Mouse (Mus musculus): ENCODE results near the gene Zfp366. TPM values are rescaled to one million over a fixed set of nuclear protein-coding genes. Genes with fewer than 3 reads are reported as not detected.
A peak's percentile ranks its signal among the peaks of the same experiment; 100 is the strongest.
"Not testable (repeated sequence)": the region's sequence is repeated elsewhere in the genome, so short reads cannot be mapped to it uniquely, and the experiment has no call there.

Gene Zfp366
- total RNA-seq (2021): 1 to 10 TPM; 4.8 to 6.9 TPM
- long read RNA-seq, experiment 1, partial matches to known transcripts: 0 of 2 reads
- long read RNA-seq, experiment 1, other reads (novel, unspliced or antisense): 2 of 2 reads
- long read RNA-seq, experiment 2: 0 reads

GRCm38 (mm10) chr13:99184155-99184886 is at the start of gene Zfp366:
Gene Zfp366, plus strand, starts transcription at chr13:99184823.
- no peak for DNase-seq (ENCODE audit: low spot score in 2 of 2)

GRCm38 (mm10) chr13:99138351-99139255 is 46.0 kb upstream of the Zfp366 start:
- DNase-seq (ENCODE audit: low spot score in 2 of 2): no peak

- DNase-seq (ENCODE audit: low spot score in 2 of 2): no peak
These were observed 38.2 kb upstream of the Zfp366 start for GRCm38 (mm10) chr13:99146355-99146871.

- no peak for DNase-seq (ENCODE audit: low spot score in 2 of 2)
These were observed 36.9 kb upstream of the Zfp366 start for GRCm38 (mm10) chr13:99147645-99148111.

GRCm38 (mm10) chr13:99149551-99150305 is 34.9 kb upstream of the Zfp366 start:
- DNase-seq (ENCODE audit: low spot score in 2 of 2): no peak

- no peak for DNase-seq (ENCODE audit: low spot score in 2 of 2)
These were observed 34.0 kb upstream of the Zfp366 start for GRCm38 (mm10) chr13:99150626-99151025.

GRCm38 (mm10) chr13:99151121-99151520 is 33.5 kb upstream of the Zfp366 start:
- DNase-seq (ENCODE audit: low spot score in 2 of 2): no peak

GRCm38 (mm10) chr13:99152305-99152930 is 32.2 kb upstream of the Zfp366 start:
- no peak for DNase-seq (ENCODE audit: low spot score in 2 of 2)

GRCm38 (mm10) chr13:99157709-99158108 is 26.9 kb upstream of the Zfp366 start:
- no peak for DNase-seq (ENCODE audit: low spot score in 2 of 2)

- no peak for DNase-seq (ENCODE audit: low spot score in 2 of 2)
These were observed 25.9 kb upstream of the Zfp366 start for GRCm38 (mm10) chr13:99158773-99159172.

GRCm38 (mm10) chr13:99163071-99163470 is 21.6 kb upstream of the Zfp366 start:
- peak in 1 of 2 experiments; percentile 30 for DNase-seq (ENCODE audit: low spot score in 2 of 2)

- no peak for DNase-seq (ENCODE audit: low spot score in 2 of 2)
These were observed 20.9 kb upstream of the Zfp366 start for GRCm38 (mm10) chr13:99163521-99164359.

- no peak for DNase-seq (ENCODE audit: low spot score in 2 of 2)
These were observed 20.3 kb upstream of the Zfp366 start for GRCm38 (mm10) chr13:99164360-99164759.

GRCm38 (mm10) chr13:99169401-99169800 is 15.2 kb upstream of the Zfp366 start:
- DNase-seq (ENCODE audit: low spot score in 2 of 2): no peak

GRCm38 (mm10) chr13:99170337-99170736 is 14.3 kb upstream of the Zfp366 start:
- DNase-seq (ENCODE audit: low spot score in 2 of 2): no peak

- DNase-seq (ENCODE audit: low spot score in 2 of 2): no peak
These were observed 10.8 kb upstream of the Zfp366 start for GRCm38 (mm10) chr13:99173849-99174248.

- not testable (repeated sequence) for DNase-seq (ENCODE audit: low spot score in 2 of 2)
These were observed 1.8 kb upstream of the Zfp366 start for GRCm38 (mm10) chr13:99182828-99183227.

GRCm38 (mm10) chr13:99183257-99183895 is 1.2 kb upstream of the Zfp366 start:
- no peak for DNase-seq (ENCODE audit: low spot score in 2 of 2)

- no peak for DNase-seq (ENCODE audit: low spot score in 2 of 2)
These were observed 950 bp downstream of the Zfp366 start for GRCm38 (mm10) chr13:99185573-99185972.

Data from adrenal gland, postnatal 4 days (tissue).